Mouse (Mus musculus) CH12.LX (cell line): ENCODE data around the gene Grm7. TPM values are rescaled to one million over a fixed set of nuclear protein-coding genes. Genes with fewer than 3 reads are reported as not detected.

Experiments used
- DNase-seq: peaks from one replicate; pipeline ENCODE4 v3.0.0-alpha.2; 2013; ENCODE audit errors: extremely low read depth
- H3K27ac ChIP-seq: 2 replicates; pipeline ENCODE4 v1.5.1; 2012; ENCODE audit warnings: low read depth, mild to moderate bottlenecking, control low read depth, moderate library complexity; ENCODE audit not compliant: insufficient read depth
- H3K27me3 ChIP-seq: replicated peaks from 2 replicates; pipeline ENCODE3; 2012; ENCODE audit warnings: inconsistent platforms
- H3K36me3 ChIP-seq, 2 experiments: replicated peaks in 1 of 2; 2 replicates each; pipeline versions ENCODE3 to v1.6.1; 2012; ENCODE audit warnings: inconsistent platforms in 1 of 2, low read length in 1 of 2, mild to moderate bottlenecking in 1 of 2, mixed read lengths in 1 of 2, moderate library complexity in 1 of 2; ENCODE audit not compliant: control insufficient read depth in 1 of 2, insufficient read depth in 1 of 2
- H3K4me1 ChIP-seq, 2 experiments: 2 replicates each; pipeline ENCODE4 v1.6.1; 2012; ENCODE audit warnings: inconsistent platforms in 1 of 2, moderate library complexity in 1 of 2; ENCODE audit not compliant: insufficient read depth in 2 of 2, control insufficient read depth in 1 of 2
- H3K4me2 ChIP-seq: 2 replicates; pipeline ENCODE4 v1.6.1; 2012; ENCODE audit warnings: low read depth, mild to moderate bottlenecking, control low read depth; ENCODE audit not compliant: poor library complexity, insufficient read depth, severe bottlenecking
- H3K4me3 ChIP-seq, 3 experiments: fragments of 150-350 bp in 1 of 3; sonication (generic) in 1 of 3; replicated peaks in 1 of 3; 2 replicates each; pipeline versions ENCODE3 to v1.5.1; 2011 to 2012; ENCODE audit warnings: low read depth in 2 of 3, low read length in 2 of 3, mild to moderate bottlenecking in 2 of 3, moderate library complexity in 2 of 3, control low read depth in 1 of 3, improper control_type of control experiment in 1 of 3, inconsistent platforms in 1 of 3, mixed read lengths in 1 of 3; ENCODE audit not compliant: poor library complexity in 1 of 3
- H3K79me2 ChIP-seq: replicated peaks from 2 replicates; pipeline ENCODE4 v1.6.1; 2012; ENCODE audit warnings: mild to moderate bottlenecking, moderate library complexity; ENCODE audit not compliant: control insufficient read depth, poor library complexity, insufficient read depth, severe bottlenecking; ENCODE audit errors: extremely low read depth
- H3K9ac ChIP-seq: 2 replicates; pipeline ENCODE4 v1.6.1; 2012; ENCODE audit warnings: low read depth, mild to moderate bottlenecking, control low read depth, moderate library complexity; ENCODE audit not compliant: insufficient read depth
- H3K9me3 ChIP-seq: replicated peaks from 2 replicates; pipeline ENCODE3; 2012; ENCODE audit warnings: low read length, inconsistent platforms, mixed read lengths
- BHLHE40 ChIP-seq: IDR thresholded peaks from 2 replicates; pipeline ENCODE4 v1.6.1; 2011; ENCODE audit warnings: mild to moderate bottlenecking, low read depth, low read length, improper control_type of control experiment
- CHD2 ChIP-seq: IDR thresholded peaks from 2 replicates; pipeline ENCODE4 v1.6.1; 2011; ENCODE audit warnings: low read length, improper control_type of control experiment
- E2F4 ChIP-seq: IDR thresholded peaks from 2 replicates; pipeline ENCODE4 v1.6.1; 2011; ENCODE audit warnings: low read depth, low read length, improper control_type of control experiment; ENCODE audit not compliant: insufficient replicate concordance
- ELF1 ChIP-seq: IDR thresholded peaks from 2 replicates; pipeline ENCODE4 v1.6.1; 2014; ENCODE audit warnings: low read depth, mild to moderate bottlenecking, inconsistent platforms, low read length, improper control_type of control experiment
- ETS1 ChIP-seq: conservative IDR thresholded peaks from 2 replicates; pipeline ENCODE4 v1.6.1; 2012; ENCODE audit warnings: low read depth, mild to moderate bottlenecking, inconsistent platforms, low read length, improper control_type of control experiment, moderate library complexity
- HCFC1 ChIP-seq: IDR thresholded peaks from 2 replicates; pipeline ENCODE4 v1.6.1; 2012; ENCODE audit warnings: low read depth, mild to moderate bottlenecking, inconsistent platforms, low read length, improper control_type of control experiment
- IRF4 ChIP-seq: IDR thresholded peaks from 2 replicates; pipeline ENCODE4 v1.6.1; 2014; ENCODE audit warnings: low read depth, mild to moderate bottlenecking, inconsistent platforms, low read length, improper control_type of control experiment
- JUN ChIP-seq: IDR thresholded peaks from 2 replicates; pipeline ENCODE4 v1.6.1; 2011; ENCODE audit warnings: low read depth, mild to moderate bottlenecking, low read length, improper control_type of control experiment, moderate library complexity; ENCODE audit not compliant: insufficient read depth
- JUND ChIP-seq: conservative IDR thresholded peaks from 2 replicates; pipeline ENCODE4 v1.6.1; 2011; ENCODE audit warnings: low read depth, low read length, improper control_type of control experiment
- KAT2A ChIP-seq: IDR thresholded peaks from 2 replicates; pipeline ENCODE4 v1.6.1; 2012; ENCODE audit warnings: low read length, improper control_type of control experiment, inconsistent platforms; ENCODE audit not compliant: insufficient replicate concordance
- MAX ChIP-seq: IDR thresholded peaks from 2 replicates; pipeline ENCODE4 v1.6.1; 2011; ENCODE audit warnings: low read length, improper control_type of control experiment
- MEF2A ChIP-seq: IDR thresholded peaks from 2 replicates; pipeline ENCODE4 v1.6.1; 2014; ENCODE audit warnings: low read depth, mild to moderate bottlenecking, inconsistent platforms, low read length, improper control_type of control experiment, borderline replicate concordance
- MXI1 ChIP-seq: IDR thresholded peaks from 2 replicates; pipeline ENCODE4 v1.6.1; 2011; ENCODE audit warnings: mild to moderate bottlenecking, low read depth, low read length, improper control_type of control experiment
- MYC ChIP-seq: IDR thresholded peaks from 2 replicates; pipeline ENCODE4 v1.6.1; 2011; ENCODE audit warnings: low read depth, mild to moderate bottlenecking, improper control_type of control experiment, low read length
- NELFE ChIP-seq: IDR thresholded peaks from 2 replicates; pipeline ENCODE4 v1.6.1; 2011; ENCODE audit warnings: low read depth, low read length, improper control_type of control experiment
- NRF1 ChIP-seq: IDR thresholded peaks from 2 replicates; pipeline ENCODE4 v1.6.1; 2014; ENCODE audit warnings: low read depth, mild to moderate bottlenecking, inconsistent platforms, low read length, improper control_type of control experiment, moderate library complexity
- PAX5 ChIP-seq: IDR thresholded peaks from 2 replicates; pipeline ENCODE4 v1.6.1; 2012; ENCODE audit warnings: low read length, inconsistent platforms, mixed read lengths
- POLR2AphosphoS2 ChIP-seq: IDR thresholded peaks from 2 replicates; pipeline ENCODE4 v1.6.1; 2011; ENCODE audit warnings: low read depth, low read length, improper control_type of control experiment
- RAD21 ChIP-seq: IDR thresholded peaks from 2 replicates; pipeline ENCODE4 v1.6.1; 2011; ENCODE audit warnings: low read depth, mild to moderate bottlenecking, low read length, improper control_type of control experiment, moderate library complexity
- RCOR1 ChIP-seq: conservative IDR thresholded peaks from 2 replicates; pipeline ENCODE4 v1.6.1; 2012; ENCODE audit warnings: low read depth, mild to moderate bottlenecking, inconsistent platforms, low read length, improper control_type of control experiment
- SIN3A ChIP-seq: IDR thresholded peaks from 2 replicates; pipeline ENCODE4 v1.6.1; 2012; ENCODE audit warnings: low read length, improper control_type of control experiment, inconsistent platforms
- TCF12 ChIP-seq: IDR thresholded peaks from 2 replicates; pipeline ENCODE4 v1.6.1; 2014; ENCODE audit warnings: low read depth, mild to moderate bottlenecking, inconsistent platforms, low read length, improper control_type of control experiment
- USF2 ChIP-seq: conservative IDR thresholded peaks from 2 replicates; pipeline ENCODE4 v1.6.1; 2011; ENCODE audit warnings: low read depth, low read length, improper control_type of control experiment
- ZC3H11A ChIP-seq: IDR thresholded peaks from 2 replicates; pipeline ENCODE4 v1.6.1; 2012; ENCODE audit warnings: low read depth, mild to moderate bottlenecking, inconsistent platforms, low read length, improper control_type of control experiment
- ZMIZ1 ChIP-seq: IDR thresholded peaks from 2 replicates; pipeline ENCODE4 v1.6.1; 2012; ENCODE audit warnings: low read depth, mild to moderate bottlenecking, inconsistent platforms, low read length, improper control_type of control experiment
- dilution Hi-C: fragments of 300-500 bp; cut with MboI; formaldehyde crosslinking; loops from 2 replicates; pipeline ENCODE4 v1.14.3; 2020; ENCODE audit warnings: low sequenced_read_pairs; ENCODE audit not compliant: extremely low pct_unique_long_range_greater_than_20kb, extremely low pct_ligation_motif_present
- in situ Hi-C: fragments of 300-500 bp; cut with MboI; formaldehyde crosslinking; loops from 3 replicates; pipeline ENCODE4 v1.14.3; 2019; ENCODE audit warnings: low sequenced_read_pairs, low pct_ligation_motif_present, low pct_unique_long_range_greater_than_20kb, mixed read lengths
- polyA plus RNA-seq: library from polyadenylated mRNA; unstranded; fragments of >175 nt; gene quantifications from 2 replicates; pipeline ENCODE4 v1.2.1, GENCODE M21; 2012; ENCODE audit warnings: low read depth; ENCODE audit not compliant: insufficient read length
- total RNA-seq, 2 experiments: library from RNA; depleted of rRNA; stranded (reverse); fragments of 300-350 nt in 1 of 2; fragments of >200 nt in 1 of 2; gene quantifications; 2 replicates each; pipeline ENCODE4 v1.2.3; 2012 to 2014

The Grm7 gene
- total and polyA plus RNA-seq, 3 experiments, result not detected

- Histone ChIP-seq H3K9me3 (peaks cover 47% of the 10 kb centered on the region), H3K36me3 (no peaks in the 10 kb centered on the region), H3K4me3 (no peak overlapping the region), H3K27ac (no peak overlapping the region), H3K79me2 (no peaks in the 10 kb centered on the region), H3K9ac (no peak overlapping the region), H3K4me1 (no peaks in the 10 kb centered on the region), H3K27me3 (no peaks in the 10 kb centered on the region), H3K4me2 (no peak overlapping the region)
- dilution Hi-C loops, result no loop called here
- no peak for TF ChIP-seq PAX5
- TF ChIP-seq POLR2AphosphoS2, result no peak
- TF ChIP-seq HCFC1, result no peak
- no peak for TF ChIP-seq MEF2A
- TF ChIP-seq JUND, result no peak
- no peak for TF ChIP-seq MXI1
- no peak for TF ChIP-seq ZC3H11A
- no peak for TF ChIP-seq MYC
- DNase-seq, result no peak
- in situ Hi-C loops, result no loop called here
These were observed 840.7 kb downstream of the Grm7 start for GRCm38 (mm10) chr6:111486081-111486480.

GRCm38 (mm10) chr6:111487556-111487955 lies 842.2 kb downstream of the Grm7 start:
- in situ Hi-C loops, result no loop called here

More at GRCm38 (mm10) chr6:111487556-111487955, 842.2 kb downstream of the Grm7 start:
- DNase-seq, result no peak
- no peak overlapping the region for H3K27ac ChIP-seq
- no peaks in the 10 kb centered on the region for H3K4me1 ChIP-seq
- H3K36me3 ChIP-seq, result no peaks in the 10 kb centered on the region
- no peak overlapping the region for H3K4me3 ChIP-seq
- TF ChIP-seq JUN (no peak), HCFC1 (no peak), ETS1 (no peak), USF2 (no peak), RCOR1 (no peak), IRF4 (no peak), BHLHE40 (no peak), RAD21 (no peak), TCF12 (no peak), E2F4 (no peak), NELFE (no peak), SIN3A (no peak), MEF2A (no peak), NRF1 (no peak), ZMIZ1 (no peak), CHD2 (no peak), KAT2A (no peak), MAX (no peak), ELF1 (no peak)
- H3K4me2 ChIP-seq, result no peak overlapping the region
- dilution Hi-C loops, result no loop called here
- H3K9me3 ChIP-seq, result peaks cover 46% of the 10 kb centered on the region
- no peaks in the 10 kb centered on the region for H3K79me2 ChIP-seq
- H3K9ac ChIP-seq, result no peak overlapping the region
- no peaks in the 10 kb centered on the region for H3K27me3 ChIP-seq
